Mouse (Mus musculus) frontal cortex, postnatal 36 days (tissue): ENCODE measurements at regions not wholly inside any gene's neighbourhood (a gene's known extent, or its start where the extent isn't known, plus 50 kb on each side); places are given as distances from the start of the nearest gene placed in this dataset.
A peak's percentile ranks its signal among the peaks of the same experiment; 100 is the strongest.

Experiments
- DNase-seq, 2 experiments: peaks; one replicate each; pipeline ENCODE4 v3.0.0; 2022; ENCODE audit warnings: low spot score in 2 of 2

- DNase-seq, result no peak
Observed at GRCm38 (mm10) chr4:91051913-91052312, 348.7 kb downstream of the Elavl2 start.

- no peak for DNase-seq
Observed at GRCm38 (mm10) chr4:91029462-91029861, 371.1 kb downstream of the Elavl2 start.

- no peak for DNase-seq
Observed at GRCm38 (mm10) chr4:91028013-91028626, 372.5 kb downstream of the Elavl2 start.

GRCm38 (mm10) chr4:90996388-90997092 lies 404.0 kb downstream of the Elavl2 start:
- DNase-seq, result no peak

GRCm38 (mm10) chr4:90964658-90965057 lies 435.9 kb downstream of the Elavl2 start:
- DNase-seq, result peak; percentile 15 to 19

GRCm38 (mm10) chr4:90943687-90944385 lies 456.7 kb downstream of the Elavl2 start:
- no peak for DNase-seq

- DNase-seq, result no peak
Observed at GRCm38 (mm10) chr4:90917312-90918107, 483.1 kb downstream of the Elavl2 start.

GRCm38 (mm10) chr4:90906311-90906710 lies 494.3 kb downstream of the Elavl2 start:
- no peak for DNase-seq

GRCm38 (mm10) chr4:90868209-90868608 lies 532.4 kb downstream of the Elavl2 start:
- no peak for DNase-seq

- DNase-seq, result peak in 1 of 2 experiments; percentile 26
Observed at GRCm38 (mm10) chr4:90860854-90861253, 539.7 kb downstream of the Elavl2 start.

GRCm38 (mm10) chr4:90839804-90840203 lies 560.8 kb downstream of the Elavl2 start:
- DNase-seq, result no peak

GRCm38 (mm10) chr4:90799078-90799477 lies 580.5 kb downstream of the Zfp352 start:
- DNase-seq, result no peak

- no peak for DNase-seq
Observed at GRCm38 (mm10) chr4:90798637-90799036, 580.0 kb downstream of the Zfp352 start.

- no peak for DNase-seq
Observed at GRCm38 (mm10) chr4:90797472-90797871, 578.9 kb downstream of the Zfp352 start.
